8 mouse cellular contexts compared by ENCODE assay signal in genomic region chr14:27507894-27508643, GRCm38 (mm10). TPM values are rescaled to one million over a fixed set of nuclear protein-coding genes. Genes with fewer than 3 reads are reported as not detected.
DNase-seq lines count a peak whose midpoint lies in the region; ATAC-seq lines count a peak whose summit lies in the region.

Gene Ccdc66 (minus strand): TSS chr14:27508460.

- H3K9me3 ChIP-seq in hindbrain, embryonic 11.5 days (ENCODE audit: control insufficient read depth, low read length) = no peaks in the 10 kb centered on the region

- ATAC-seq in hindbrain, embryonic 11.5 days (ENCODE audit: low FRiP score) = peak; percentile 98

- H3K4me2 ChIP-seq in hindbrain, embryonic 11.5 days (replicated peaks; ENCODE audit: low read depth, low read length) = peak within 1 kb of the TSS; percentile 57

- DNase-seq in MN1 (ENCODE audit: low spot score) = peak; percentile 97
- peak; percentile 100 for DNase-seq in cerebellum, adult 9-10 months
- peak; percentile 97 to 100 for DNase-seq in frontal cortex, adult 2 months (ENCODE audit: extremely low spot score in 1 of 2, low spot score in 1 of 2)
- peak; percentile 100 for DNase-seq in hindbrain, embryonic 11.5 days (ENCODE audit: low spot score)
- peak; percentile 100 for DNase-seq in layer of hippocampus, postnatal 10 days (ENCODE audit: low spot score in 2 of 2)
- peak; percentile 99 for DNase-seq in lung, postnatal 10 days
- peak; percentile 99 for DNase-seq in ovary, postnatal 36 days (ENCODE audit: low spot score)
- DNase-seq in thymus, postnatal 25 days = peak; percentile 100

- peak within 1 kb of the TSS; percentile 73 for H3K4me3 ChIP-seq in hindbrain, embryonic 11.5 days (ENCODE audit: low read depth, low read length)

- H3K9ac ChIP-seq in hindbrain, embryonic 11.5 days (ENCODE audit: low read depth, low read length) = peak within 1 kb of the TSS; percentile 76

- H3K4me1 ChIP-seq in hindbrain, embryonic 11.5 days (replicated peaks; ENCODE audit: control insufficient read depth, insufficient read depth, low read length) = no peaks in the 10 kb centered on the region

- no peaks in the 10 kb centered on the region for H3K27me3 ChIP-seq in hindbrain, embryonic 11.5 days (ENCODE audit: control insufficient read depth, insufficient read depth, low read length)

- peak within 1 kb of the TSS; percentile 51; the same call in 1 of the 2 replicates for H3K27ac ChIP-seq in hindbrain, embryonic 11.5 days (ENCODE audit: low read depth, low read length)

- H3K36me3 ChIP-seq in hindbrain, embryonic 11.5 days (ENCODE audit: control insufficient read depth, insufficient read depth, low read length) = no peaks in the 10 kb centered on the region

- 1% methylated on average over 51 of the region's 51 CpGs for WGBS in hindbrain, embryonic 11.5 days

RNA-seq across cellular contexts. Expression of gene Ccdc66, which starts in this region (rescaled TPM):
- polyA plus RNA-seq in frontal cortex, adult 2 months (2012; rRNA removed) = 11.9 and 14.1 TPM in 2 replicates
- polyA plus RNA-seq in hindbrain, embryonic 11.5 days (2014; fragmentation: Nextera tagmentation; extraction: Ambion mirVana) = 13.8 and 15.8 TPM in 2 replicates
- 10 to 100 TPM; 15.4 to 15.7 TPM for total RNA-seq in layer of hippocampus, postnatal 10 days (2021)

Comparison
In these comparisons a context has a peak if more than half of its experiments do, and no peak if none do; other contexts are left out.
1. Peak in every context shown above with its lines: DNase-seq, ATAC-seq, H3K4me3 ChIP-seq and H3K27ac ChIP-seq.